Mouse (Mus musculus): ENCODE data around the gene Vti1a. TPM values are rescaled to one million over a fixed set of nuclear protein-coding genes. Genes with fewer than 3 reads are reported as not detected.

The Vti1a gene
- total RNA-seq, 1 experiment: 14.9 TPM

DNA sequence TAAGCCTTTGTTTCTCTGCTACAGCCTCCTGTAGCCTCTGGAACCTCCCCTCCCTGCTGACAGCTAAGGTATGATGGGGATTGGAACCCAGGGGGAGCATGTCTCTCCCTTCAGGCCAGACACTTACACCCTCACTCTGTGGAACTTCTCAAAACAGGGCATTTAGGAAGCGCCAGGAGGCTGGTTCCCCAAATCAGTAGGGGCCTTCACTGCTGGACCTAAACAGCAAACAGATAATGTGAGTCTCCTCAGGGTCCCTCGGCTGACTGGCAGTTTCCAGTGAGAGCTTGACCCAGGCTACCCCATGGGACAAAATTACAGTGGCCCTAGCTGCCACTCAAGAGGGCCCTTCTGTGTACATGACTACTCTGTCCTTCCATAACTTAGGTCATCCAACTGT lies 325.8 kb downstream of the Vti1a start:
- Histone ChIP-seq H3K36me3 (ENCODE audit: control insufficient read depth, insufficient read depth, low read length, poor library complexity, severe bottlenecking) (no peaks in the 10 kb centered on the region), H3K4me1 (ENCODE audit: control insufficient read depth in 2 of 2, insufficient read depth in 2 of 2, low read length in 2 of 2, poor library complexity in 1 of 2) (peaks cover 0 to 8% of the 10 kb centered on the region in 2 experiments; a peak in 1 of 4 replicates), H3K9ac (ENCODE audit: insufficient read depth, low read depth, low read length, poor library complexity, severe bottlenecking) (no peak overlapping the region), H3K9me3 (ENCODE audit: control insufficient read depth, insufficient read depth, low read depth, low read length) (no peaks in the 10 kb centered on the region), H3K4me3 (ENCODE audit: insufficient read depth in 1 of 2, low read depth in 1 of 2, low read length in 2 of 2, poor library complexity in 1 of 2, severe bottlenecking in 1 of 2) (no peak overlapping the region), H3K27ac (ENCODE audit: insufficient read depth, low read depth, low read length, poor library complexity, severe bottlenecking) (no peak overlapping the region)
- no peak for DNase-seq (ENCODE audit: low read depth, low spot score)
- in situ Hi-C loops (cut with MboI; ENCODE audit: low sequenced_read_pairs in 2 of 2, unreplicated experiment in 2 of 2): no loop called here
- TF ChIP-seq HCFC1 (IDR thresholded peaks at IDR 0.05; ENCODE audit: borderline replicate concordance, insufficient read depth, low read length) (no peak), MAFK (IDR thresholded peaks at IDR 0.05; ENCODE audit: insufficient read depth, low read depth, low read length) (no peak), CHD2 (IDR thresholded peaks at IDR 0.05; ENCODE audit: low read depth, low read length) (no peak), ZNF384 (IDR thresholded peaks at IDR 0.05; ENCODE audit: low read depth, low read length) (no peak), ZC3H11A (IDR thresholded peaks at IDR 0.05; ENCODE audit: borderline replicate concordance, low read depth, low read length) (no peak)

GRCm38 (mm10) chr19:55642361-55642760 lies 326.3 kb downstream of the Vti1a start:
- TF ChIP-seq HCFC1 (IDR thresholded peaks at IDR 0.05; ENCODE audit: borderline replicate concordance, insufficient read depth, low read length) (no peak), CHD2 (IDR thresholded peaks at IDR 0.05; ENCODE audit: low read depth, low read length) (no peak), ZC3H11A (IDR thresholded peaks at IDR 0.05; ENCODE audit: borderline replicate concordance, low read depth, low read length) (no peak), ZNF384 (IDR thresholded peaks at IDR 0.05; ENCODE audit: low read depth, low read length) (no peak), MAFK (IDR thresholded peaks at IDR 0.05; ENCODE audit: insufficient read depth, low read depth, low read length) (no peak)
- no peak overlapping the region for H3K4me3 ChIP-seq (ENCODE audit: insufficient read depth in 1 of 2, low read depth in 1 of 2, low read length in 2 of 2, poor library complexity in 1 of 2, severe bottlenecking in 1 of 2)
- H3K27ac ChIP-seq (ENCODE audit: insufficient read depth, low read depth, low read length, poor library complexity, severe bottlenecking): no peak overlapping the region
- peaks cover 0 to 8% of the 10 kb centered on the region in 2 experiments; a peak in 1 of 4 replicates for H3K4me1 ChIP-seq (ENCODE audit: control insufficient read depth in 2 of 2, insufficient read depth in 2 of 2, low read length in 2 of 2, poor library complexity in 1 of 2)
- H3K36me3 ChIP-seq (ENCODE audit: control insufficient read depth, insufficient read depth, low read length, poor library complexity, severe bottlenecking): no peaks in the 10 kb centered on the region
- in situ Hi-C loops (cut with MboI; ENCODE audit: low sequenced_read_pairs in 2 of 2, unreplicated experiment in 2 of 2): no loop called here
- no peaks in the 10 kb centered on the region for H3K9me3 ChIP-seq (ENCODE audit: control insufficient read depth, insufficient read depth, low read depth, low read length)
- H3K9ac ChIP-seq (ENCODE audit: insufficient read depth, low read depth, low read length, poor library complexity, severe bottlenecking): no peak overlapping the region
- DNase-seq (ENCODE audit: low read depth, low spot score): no peak

DNA sequence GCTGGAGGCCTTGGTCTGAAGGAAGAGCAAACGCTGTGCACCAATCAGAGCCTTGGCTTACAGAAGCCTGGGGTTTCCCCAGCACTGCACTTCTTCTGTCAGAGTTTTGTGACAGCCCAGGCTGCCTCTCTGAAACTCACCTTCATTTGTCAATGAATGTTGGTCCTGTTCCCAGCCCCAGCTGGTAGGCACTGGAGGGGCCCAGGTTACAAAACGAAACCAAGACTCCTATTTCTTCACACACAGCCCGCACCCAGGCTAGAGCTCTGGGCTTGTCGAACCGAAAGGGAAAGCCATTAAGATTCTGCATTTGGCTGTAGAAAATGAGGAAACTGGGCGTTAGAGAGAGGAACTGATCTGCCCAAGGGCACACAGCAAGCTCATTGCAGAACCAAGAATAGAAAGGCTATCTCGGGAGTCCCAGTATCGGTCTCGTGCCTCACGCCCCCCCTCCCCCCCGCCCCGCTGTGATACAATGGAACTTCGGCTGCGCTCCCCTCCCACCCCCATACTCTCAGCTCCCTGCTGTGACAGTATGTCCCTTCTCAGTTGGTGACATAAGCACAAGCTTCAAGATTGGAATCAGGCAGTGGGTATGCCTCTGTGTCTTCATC lies 327.3 kb downstream of the Vti1a start:
- TF ChIP-seq HCFC1 (IDR thresholded peaks at IDR 0.05; ENCODE audit: borderline replicate concordance, insufficient read depth, low read length) (no peak), CHD2 (IDR thresholded peaks at IDR 0.05; ENCODE audit: low read depth, low read length) (no peak), ZC3H11A (IDR thresholded peaks at IDR 0.05; ENCODE audit: borderline replicate concordance, low read depth, low read length) (no peak), ZNF384 (IDR thresholded peaks at IDR 0.05; ENCODE audit: low read depth, low read length) (no peak), MAFK (IDR thresholded peaks at IDR 0.05; ENCODE audit: insufficient read depth, low read depth, low read length) (no peak)
- peak; percentile 8 for DNase-seq (ENCODE audit: low read depth, low spot score)
- Histone ChIP-seq H3K9ac (ENCODE audit: insufficient read depth, low read depth, low read length, poor library complexity, severe bottlenecking) (no peak overlapping the region), H3K4me3 (ENCODE audit: insufficient read depth in 1 of 2, low read depth in 1 of 2, low read length in 2 of 2, poor library complexity in 1 of 2, severe bottlenecking in 1 of 2) (no peak overlapping the region), H3K4me1 (ENCODE audit: control insufficient read depth in 2 of 2, insufficient read depth in 2 of 2, low read length in 2 of 2, poor library complexity in 1 of 2) (peaks cover 0 to 8% of the 10 kb centered on the region in 2 experiments; a peak in 1 of 4 replicates), H3K9me3 (ENCODE audit: control insufficient read depth, insufficient read depth, low read depth, low read length) (no peaks in the 10 kb centered on the region), H3K27ac (ENCODE audit: insufficient read depth, low read depth, low read length, poor library complexity, severe bottlenecking) (no peak overlapping the region), H3K36me3 (ENCODE audit: control insufficient read depth, insufficient read depth, low read length, poor library complexity, severe bottlenecking) (no peaks in the 10 kb centered on the region)
- in situ Hi-C loops (cut with MboI; ENCODE audit: low sequenced_read_pairs in 2 of 2, unreplicated experiment in 2 of 2): no loop called here

DNA sequence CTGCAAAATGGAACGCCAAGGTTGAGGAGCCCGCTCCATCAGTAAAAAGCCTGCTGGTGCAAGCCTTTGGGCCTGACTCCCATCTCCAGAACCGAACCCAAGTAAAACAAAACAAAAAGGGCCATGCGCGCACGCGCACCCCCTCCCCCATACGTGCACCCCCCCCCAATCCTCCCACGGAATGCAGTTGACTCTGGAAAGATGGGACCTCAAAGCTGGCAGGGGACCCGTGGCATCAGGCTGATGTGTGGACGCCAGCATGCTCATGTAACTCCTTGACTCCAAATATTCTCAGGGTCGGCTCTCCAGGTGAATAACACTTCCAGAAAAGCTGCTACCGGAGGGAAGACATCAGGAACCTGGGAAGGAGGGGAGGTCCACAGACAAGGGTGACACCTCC lies 327.8 kb downstream of the Vti1a start:
- H3K9me3 ChIP-seq (ENCODE audit: control insufficient read depth, insufficient read depth, low read depth, low read length): no peaks in the 10 kb centered on the region
- H3K4me3 ChIP-seq (ENCODE audit: insufficient read depth in 1 of 2, low read depth in 1 of 2, low read length in 2 of 2, poor library complexity in 1 of 2, severe bottlenecking in 1 of 2): no peak overlapping the region
- peaks cover 0 to 6% of the 10 kb centered on the region in 2 experiments; a peak in 1 of 4 replicates for H3K4me1 ChIP-seq (ENCODE audit: control insufficient read depth in 2 of 2, insufficient read depth in 2 of 2, low read length in 2 of 2, poor library complexity in 1 of 2)
- in situ Hi-C loops (cut with MboI; ENCODE audit: low sequenced_read_pairs in 2 of 2, unreplicated experiment in 2 of 2): no loop called here
- H3K27ac ChIP-seq (ENCODE audit: insufficient read depth, low read depth, low read length, poor library complexity, severe bottlenecking): no peak overlapping the region
- no peak for TF ChIP-seq ZNF384 (IDR thresholded peaks at IDR 0.05; ENCODE audit: low read depth, low read length)
- TF ChIP-seq CHD2 (IDR thresholded peaks at IDR 0.05; ENCODE audit: low read depth, low read length): no peak
- no peak for TF ChIP-seq HCFC1 (IDR thresholded peaks at IDR 0.05; ENCODE audit: borderline replicate concordance, insufficient read depth, low read length)
- TF ChIP-seq MAFK (IDR thresholded peaks at IDR 0.05; ENCODE audit: insufficient read depth, low read depth, low read length): no peak
- TF ChIP-seq ZC3H11A (IDR thresholded peaks at IDR 0.05; ENCODE audit: borderline replicate concordance, low read depth, low read length): no peak
- DNase-seq (ENCODE audit: low read depth, low spot score): no peak
- H3K9ac ChIP-seq (ENCODE audit: insufficient read depth, low read depth, low read length, poor library complexity, severe bottlenecking): no peak overlapping the region
- H3K36me3 ChIP-seq (ENCODE audit: control insufficient read depth, insufficient read depth, low read length, poor library complexity, severe bottlenecking): no peaks in the 10 kb centered on the region

All from ES-E14 (cell line).